Mouse (Mus musculus) megakaryocyte-erythroid progenitor cell, adult 5 weeks (primary cell): ENCODE measurements around the gene Gm20390. TPM values are rescaled to one million over a fixed set of nuclear protein-coding genes. Genes with fewer than 3 reads are reported as not detected.

Source experiments
- polyA plus RNA-seq: library from polyadenylated mRNA; stranded (reverse); fragments of >175 nt; gene quantifications from 2 replicates; pipeline ENCODE4 v1.2.3, GENCODE M21; 2012

Gm20390 gene
- polyA plus RNA-seq = 349 and 378 TPM in 2 replicates

GRCm38 (mm10) chr11:93968005-93968847 lies at the start of gene Gm20390, which contains the start of gene Nme1:
TSS of gene Gm20390 (minus strand) at chr11:93968293.
TSS of gene Nme1 (minus strand) at chr11:93968521.

GRCm38 (mm10) chr11:93995720-93996305 lies 27.7 kb upstream of the Gm20390 start, which contains the start of gene Spag9:
TSS of gene Spag9 (plus strand) at chr11:93996091.

GRCm38 (mm10) chr11:93956159-93956558 lies 11.9 kb downstream of the Gm20390 start, which contains the start of gene Nme2:
TSS of gene Nme2 (minus strand) at chr11:93956259.

Other genes starting within 250 kb of the Gm20390 start
- gene Utp18, start 82.5 kb downstream of the Gm20390 start, polyA plus RNA-seq = 31.8 and 42.6 TPM in 2 replicates
- gene Mbtd1, start 82.4 kb downstream of the Gm20390 start, polyA plus RNA-seq = 22.0 and 22.5 TPM in 2 replicates
- 238 and 264 TPM in 2 replicates for gene Nme2, start 12.0 kb downstream of the Gm20390 start, polyA plus RNA-seq
- 6.3 and 7.8 TPM in 2 replicates for gene Nme1, start 228 bp upstream of the Gm20390 start, polyA plus RNA-seq
- gene Spag9, start 27.8 kb upstream of the Gm20390 start, polyA plus RNA-seq = 13.0 and 18.2 TPM in 2 replicates
- 21.7 and 23.1 TPM in 2 replicates for gene Tob1, start 243.2 kb upstream of the Gm20390 start, polyA plus RNA-seq